Mouse (Mus musculus): ENCODE measurements around the gene Mindy4.

Gene Mindy4

DNA sequence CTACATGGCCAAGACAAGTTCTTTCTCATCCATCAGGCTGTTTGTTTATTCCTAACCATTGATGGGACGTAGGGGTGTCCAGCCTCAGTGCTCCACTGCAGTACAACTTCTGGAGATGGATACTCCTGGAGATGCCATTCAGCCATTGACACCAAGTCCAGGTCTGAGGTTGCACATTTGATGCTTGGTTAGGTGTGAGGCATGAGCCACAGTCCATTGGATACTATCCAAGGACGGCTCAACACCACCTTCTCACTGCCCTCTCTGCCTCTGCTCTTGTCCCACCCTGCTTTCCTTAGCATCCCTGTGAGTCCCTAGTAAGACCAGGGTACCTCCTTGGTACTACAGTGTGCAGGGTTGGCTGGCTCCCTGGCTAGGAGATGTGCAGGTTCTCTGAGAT, 96.7 kb downstream of the Mindy4 start:
- no peak for DNase-seq (ENCODE audit: low read depth, low spot score)

DNA sequence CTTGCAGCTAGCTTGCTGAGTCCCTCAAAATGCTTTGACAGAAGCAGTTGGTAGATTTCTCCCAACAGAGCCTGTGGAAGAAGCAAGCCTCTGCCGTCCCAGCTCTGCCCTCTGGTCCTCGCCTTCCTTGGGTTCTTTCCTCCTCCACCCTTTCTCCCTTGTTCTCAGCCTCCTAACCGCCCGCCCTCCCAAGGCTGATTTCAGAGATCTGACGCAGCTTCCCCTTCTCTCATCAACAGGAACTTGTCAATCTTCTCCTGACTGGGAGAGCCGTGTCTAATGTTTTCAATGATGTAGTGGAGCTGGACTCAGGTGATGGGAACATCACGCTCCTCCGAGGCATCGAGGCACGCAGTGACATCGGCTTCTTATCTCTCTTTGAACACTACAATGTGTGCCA, 97.5 kb downstream of the Mindy4 start:
- no peak for DNase-seq (ENCODE audit: low read depth, low spot score)

DNA sequence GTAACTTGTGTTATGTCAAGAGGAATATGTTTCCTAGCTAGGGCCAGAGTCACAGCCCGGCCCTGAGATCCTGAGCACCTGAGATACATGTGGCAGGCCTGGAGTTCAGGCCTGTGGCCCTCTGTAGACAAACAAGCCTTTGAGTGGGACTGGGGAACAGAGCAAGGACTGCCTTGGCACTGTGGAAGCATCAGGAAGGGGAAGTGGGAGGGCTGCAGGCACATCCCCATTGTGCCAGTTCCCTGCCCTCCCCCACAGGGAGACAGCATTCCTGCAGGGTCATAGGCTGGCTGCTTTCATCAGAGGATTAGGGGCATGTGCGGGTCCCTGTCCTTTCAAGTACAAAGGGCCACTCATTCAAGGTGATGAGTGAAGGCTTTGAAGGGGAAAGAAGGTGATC, 107.0 kb downstream of the Mindy4 start:
- no peak for DNase-seq (ENCODE audit: low read depth, low spot score)

GRCm38 (mm10) chr6:55311962-55312361, 108.8 kb downstream of the Mindy4 start:
- DNase-seq (ENCODE audit: low read depth, low spot score) = no peak

- DNase-seq (ENCODE audit: low read depth, low spot score) = no peak
Measured at GRCm38 (mm10) chr6:55313893-55314292, 110.7 kb downstream of the Mindy4 start.

DNA sequence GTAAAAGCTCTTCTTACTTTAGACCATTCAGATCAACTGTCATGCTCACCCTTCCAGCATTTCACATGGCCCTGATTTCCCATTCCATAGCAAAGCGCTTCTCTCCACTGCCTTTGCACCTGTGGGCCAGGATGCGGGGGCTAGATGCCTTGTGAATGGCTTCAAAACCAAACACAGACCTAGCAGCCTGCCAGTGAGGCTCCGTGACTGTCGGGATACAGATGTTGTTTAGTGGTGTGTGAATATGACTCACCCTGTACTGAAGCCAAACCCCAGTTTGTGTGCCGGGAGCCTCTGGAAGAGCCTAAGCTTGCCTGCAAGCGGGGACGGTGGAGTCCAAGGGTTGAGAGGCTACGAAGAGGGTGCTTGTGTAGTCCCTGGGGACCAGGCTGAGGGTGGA, 111.4 kb downstream of the Mindy4 start:
- DNase-seq (ENCODE audit: low read depth, low spot score) = no peak

DNA sequence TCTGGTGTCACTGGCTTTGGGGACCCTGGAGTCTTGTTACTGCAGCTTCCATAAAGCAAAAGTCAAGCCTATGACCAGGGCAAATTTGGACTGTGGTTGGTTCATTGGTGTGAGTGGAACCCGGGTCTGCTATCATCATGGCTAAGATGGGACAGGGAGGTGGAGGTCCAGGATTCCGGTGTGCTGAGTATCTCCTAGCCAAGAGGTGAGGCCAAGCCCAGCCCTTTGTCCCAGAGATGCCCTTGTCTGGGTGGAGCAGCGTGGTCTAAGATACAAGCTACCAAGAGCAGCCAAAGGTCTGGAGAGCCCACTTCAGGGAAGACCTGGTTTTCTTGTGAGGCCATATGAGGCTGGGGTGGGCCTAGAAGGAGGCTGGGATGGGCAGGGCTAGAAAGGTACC, 115.4 kb downstream of the Mindy4 start:
- DNase-seq (ENCODE audit: low read depth, low spot score) = no peak

- DNase-seq (ENCODE audit: low read depth, low spot score) = no peak
Measured at GRCm38 (mm10) chr6:55319585-55320551, 116.7 kb downstream of the Mindy4 start.

GRCm38 (mm10) chr6:55320894-55321293, 117.7 kb downstream of the Mindy4 start:
- DNase-seq (ENCODE audit: low read depth, low spot score) = no peak

GRCm38 (mm10) chr6:55321518-55321917, 118.3 kb downstream of the Mindy4 start:
- no peak for DNase-seq (ENCODE audit: low read depth, low spot score)

DNA sequence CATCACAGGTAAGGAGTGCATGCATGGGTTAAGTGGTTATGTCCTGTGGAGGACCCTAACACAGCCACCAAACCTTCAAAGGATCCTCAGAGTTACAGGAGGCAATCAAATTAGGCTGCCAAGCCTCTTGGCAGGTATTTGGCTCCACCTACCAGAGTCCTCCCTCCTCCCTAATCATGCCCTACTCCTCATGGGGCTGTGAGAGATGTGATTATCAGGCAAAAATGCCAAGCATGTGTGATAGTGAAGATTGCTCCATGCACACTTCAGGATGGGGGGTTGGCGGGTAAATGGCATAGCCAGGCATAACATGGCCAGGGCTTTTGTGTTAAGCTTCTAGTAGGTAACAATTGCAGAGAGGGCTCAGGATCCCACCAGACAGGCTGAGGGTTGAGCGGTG, 119.8 kb downstream of the Mindy4 start:
- no peak for DNase-seq (ENCODE audit: low read depth, low spot score)

DNA sequence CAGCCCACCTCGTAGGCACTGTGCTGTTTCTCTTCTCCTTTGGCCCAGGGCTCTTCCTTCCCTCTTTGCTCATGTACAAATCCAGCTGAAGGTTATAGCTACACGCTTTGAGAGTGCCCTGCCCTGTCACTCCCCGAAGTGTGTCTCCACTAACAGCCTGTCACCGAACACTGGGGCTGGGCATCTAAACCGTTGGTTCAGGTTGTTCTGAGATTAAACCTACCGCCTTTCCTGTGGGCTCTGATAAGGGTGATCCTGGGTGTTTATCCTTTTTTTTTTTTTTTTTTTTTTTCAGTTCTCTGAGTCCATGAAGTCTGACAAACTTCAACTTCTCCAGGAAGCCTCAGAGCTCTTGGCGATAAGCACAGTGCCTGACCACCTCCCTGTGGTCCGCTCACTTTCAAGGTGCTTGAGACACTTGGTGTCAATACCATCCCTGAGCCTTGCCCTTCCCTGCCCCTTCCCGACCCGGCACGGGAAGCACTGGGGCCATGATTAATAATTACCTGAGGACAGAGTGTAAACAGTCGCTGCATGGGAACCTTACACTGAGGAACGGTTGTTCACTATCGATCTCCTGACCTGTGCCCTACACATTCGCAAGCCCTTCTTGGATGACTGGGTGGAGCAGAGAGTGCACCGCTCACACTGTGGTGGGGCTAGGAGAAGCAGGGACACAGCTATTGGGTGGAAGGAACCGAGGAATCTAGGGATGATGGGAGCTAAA, 120.9 kb downstream of the Mindy4 start:
- no peak for DNase-seq (ENCODE audit: low read depth, low spot score)

GRCm38 (mm10) chr6:55324785-55325184, 121.6 kb downstream of the Mindy4 start:
- DNase-seq (ENCODE audit: low read depth, low spot score) = no peak

GRCm38 (mm10) chr6:55326299-55326698, 123.1 kb downstream of the Mindy4 start:
- no peak for DNase-seq (ENCODE audit: low read depth, low spot score)

GRCm38 (mm10) chr6:55327326-55327725, 124.1 kb downstream of the Mindy4 start:
- no peak for DNase-seq (ENCODE audit: low read depth, low spot score)

- no peak for DNase-seq (ENCODE audit: low read depth, low spot score)
Measured at GRCm38 (mm10) chr6:55328179-55328578, 125.0 kb downstream of the Mindy4 start.

DNA sequence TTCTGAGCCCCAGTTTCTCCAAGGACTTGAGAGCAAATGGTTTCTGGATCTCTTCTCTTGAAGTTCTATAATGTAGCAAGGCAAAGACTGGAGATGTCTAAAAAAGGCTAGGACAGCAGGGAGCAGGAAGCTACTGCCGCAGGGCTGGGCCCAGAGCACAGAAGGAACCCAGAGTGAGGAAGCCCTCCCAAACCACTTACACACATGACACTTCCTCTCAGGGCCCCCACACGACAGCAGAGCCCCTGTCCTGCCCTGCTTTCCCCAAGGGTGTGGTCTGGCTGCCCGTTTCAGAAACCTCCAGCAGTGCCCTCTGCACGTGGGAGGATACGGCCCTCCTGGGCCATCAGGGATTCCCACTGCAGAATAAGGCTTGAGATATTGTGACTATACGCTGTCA, 128.1 kb downstream of the Mindy4 start:
- no peak for DNase-seq (ENCODE audit: low read depth, low spot score)

- DNase-seq (ENCODE audit: low read depth, low spot score) = no peak
Measured at GRCm38 (mm10) chr6:55332100-55332772, 129.1 kb downstream of the Mindy4 start.

DNA sequence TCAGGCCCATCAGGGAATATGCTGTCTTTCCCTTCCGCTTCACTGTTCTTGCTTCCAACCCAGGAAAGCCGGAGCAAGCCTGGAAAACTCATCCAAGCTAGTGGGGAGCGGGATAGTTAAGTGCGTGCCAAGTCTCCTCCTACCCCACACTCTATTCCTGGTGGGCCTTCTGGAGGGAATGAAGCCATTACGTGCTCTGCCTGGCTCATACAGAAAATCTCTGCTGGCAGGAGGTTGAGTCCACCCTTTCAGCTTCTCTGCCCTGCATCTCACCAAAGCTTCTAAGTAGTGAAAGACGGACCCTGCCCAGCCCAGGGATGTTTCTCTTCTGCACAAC, 129.6 kb downstream of the Mindy4 start:
- no peak for DNase-seq (ENCODE audit: low read depth, low spot score)

DNA sequence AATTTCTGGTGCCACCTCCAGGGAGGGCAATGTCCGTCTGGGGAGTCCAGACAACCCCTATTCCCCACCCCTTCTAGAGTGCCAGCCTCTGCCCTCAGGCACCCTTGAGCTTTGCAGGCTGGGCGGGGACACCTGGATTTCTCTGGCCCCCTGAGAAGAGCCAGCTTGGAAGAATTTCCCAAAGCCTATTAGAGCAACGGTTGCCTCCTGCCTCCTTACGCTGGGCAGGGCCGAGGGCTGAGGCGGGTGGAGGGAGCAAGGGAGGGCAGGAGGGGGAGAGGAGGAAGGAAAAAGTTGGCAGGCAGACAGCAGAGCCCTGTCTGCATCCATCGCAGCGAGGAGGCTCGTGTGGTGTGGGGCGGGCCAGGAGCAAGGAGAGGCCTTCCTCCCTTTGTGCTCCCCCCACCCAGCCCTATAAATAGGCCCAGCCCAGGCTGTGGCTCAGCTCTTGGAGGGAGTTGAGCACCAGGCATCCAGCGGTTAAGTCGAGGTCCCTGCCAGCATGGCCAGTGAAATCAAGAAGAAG, 132.9 kb downstream of the Mindy4 start, which contains the start of gene Aqp1:
Gene Aqp1, plus strand, starts transcription at position 444 of the 526 bp plus-strand sequence.
- no peak for DNase-seq (ENCODE audit: low read depth, low spot score)

- no peak for DNase-seq (ENCODE audit: low read depth, low spot score)
Measured at GRCm38 (mm10) chr6:55337242-55337641, 134.1 kb downstream of the Mindy4 start.

DNA sequence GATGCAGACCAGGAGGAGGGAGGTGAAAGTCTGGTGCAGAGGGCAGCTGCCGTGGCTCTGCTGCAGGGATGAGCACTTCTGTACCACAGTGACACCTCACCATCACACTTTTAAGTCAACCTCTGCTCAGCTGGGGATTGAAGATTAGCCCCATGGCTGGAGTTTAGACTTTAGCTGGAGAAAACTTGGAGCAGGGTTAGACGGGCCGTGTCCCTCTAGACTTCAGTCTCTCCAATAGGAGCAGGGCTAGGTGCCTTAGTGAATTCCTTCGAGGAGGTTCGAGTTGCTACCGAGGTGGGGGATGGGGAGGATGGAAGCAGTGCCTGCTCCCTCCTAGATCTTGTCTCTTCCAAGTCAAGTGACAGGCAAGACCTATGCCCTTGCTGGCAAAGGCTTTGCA, 134.9 kb downstream of the Mindy4 start:
- DNase-seq (ENCODE audit: low read depth, low spot score) = no peak

Data from embryo, embryonic 11.5 days (tissue).